Mouse (Mus musculus) heart, embryonic 14.5 days (tissue): ENCODE data around the gene Myom3. TPM values are rescaled to one million over a fixed set of nuclear protein-coding genes. Genes with fewer than 3 reads are reported as not detected.

Experiments used
- ATAC-seq: fragments of 200-750 bp; cut with Nextera tagmentation; 2 replicates; pipeline ENCODE4 v1.8.0; 2017; ENCODE audit warnings: low read depth, moderate TSS enrichment; ENCODE audit not compliant: insufficient number of reproducible peaks, insufficient read depth, low FRiP score
- H3K27ac ChIP-seq, 2 experiments: fragments of 200-500 bp in 1 of 2; fragments of 300-500 bp in 1 of 2; sonication (generic) in 1 of 2; replicated peaks in 1 of 2; 2 replicates each; pipeline ENCODE4 v1.5.1; 2012 to 2014; ENCODE audit warnings: low read depth in 2 of 2, low read length in 2 of 2, control low read depth in 1 of 2, mild to moderate bottlenecking in 1 of 2, mixed read lengths in 1 of 2; ENCODE audit not compliant: control insufficient read depth in 1 of 2, insufficient read depth in 1 of 2
- H3K27me3 ChIP-seq: fragments of 300-500 bp; sonication (generic); 2 replicates; pipeline ENCODE4 v1.6.1; 2014; ENCODE audit warnings: mild to moderate bottlenecking, low read length, control low read depth; ENCODE audit not compliant: control insufficient read depth, insufficient read depth
- H3K36me3 ChIP-seq: fragments of 300-500 bp; sonication (generic); 2 replicates; pipeline ENCODE4 v1.6.1; 2014; ENCODE audit warnings: mild to moderate bottlenecking, control low read depth, low read length, mixed read lengths; ENCODE audit not compliant: control insufficient read depth, insufficient read depth
- H3K4me1 ChIP-seq, 2 experiments: fragments of 200-500 bp in 1 of 2; fragments of 300-500 bp in 1 of 2; sonication (generic) in 1 of 2; 2 replicates each; pipeline ENCODE4 v1.6.1; 2012 to 2014; ENCODE audit warnings: low read length in 2 of 2, control low read depth in 1 of 2, mixed read lengths in 1 of 2; ENCODE audit not compliant: control insufficient read depth in 2 of 2, insufficient read depth in 2 of 2
- H3K4me2 ChIP-seq: fragments of 300-500 bp; sonication (generic); 2 replicates; pipeline ENCODE4 v1.6.1; 2014; ENCODE audit warnings: mild to moderate bottlenecking, low read length
- H3K4me3 ChIP-seq, 2 experiments: fragments of 200-500 bp in 1 of 2; fragments of 300-500 bp in 1 of 2; sonication (generic) in 1 of 2; 2 replicates each; pipeline ENCODE4 v1.5.1; 2012 to 2014; ENCODE audit warnings: low read length in 2 of 2, mild to moderate bottlenecking in 2 of 2, control low read depth in 1 of 2, low read depth in 1 of 2, moderate library complexity in 1 of 2; ENCODE audit not compliant: control insufficient read depth in 1 of 2, insufficient read depth in 1 of 2
- H3K9ac ChIP-seq: fragments of 300-500 bp; sonication (generic); 2 replicates; pipeline ENCODE4 v1.6.1; 2014; ENCODE audit warnings: mild to moderate bottlenecking, low read length
- H3K9me3 ChIP-seq: fragments of 300-500 bp; sonication (generic); 2 replicates; pipeline ENCODE4 v1.6.1; 2016; ENCODE audit warnings: low read length, control low read depth; ENCODE audit not compliant: control insufficient read depth
- WGBS: fragments of 180-500 bp; shearing (Covaris S2); extraction: QIAGEN DNeasy Blood & Tissue Kit; methylation state at CpG from one replicate; pipeline ENCODE4 v1.1.7; 2014; 5-methylcytosine and 5-hydroxymethylcytosine counted together
- polyA plus RNA-seq: library from polyadenylated mRNA; unstranded; fragments of >200 nt; fragmentation: Nextera tagmentation; extraction: Ambion mirVana; gene quantifications from 2 replicates; pipeline ENCODE4 v1.2.1, GENCODE M21; 2014

Myom3 gene
- polyA plus RNA-seq, 1 experiment from 2014 or later = 0.12 TPM

- no peaks in the 10 kb centered on the region for H3K27me3 ChIP-seq
- 88% methylated on average over 5 of the region's 5 CpGs for WGBS
- H3K4me1 ChIP-seq = peaks cover 0 to 4% of the 10 kb centered on the region in 2 experiments; a peak in 1 of 4 replicates
- no peak for ATAC-seq
- no peak overlapping the region for H3K9ac ChIP-seq
- no peaks in the 10 kb centered on the region for H3K36me3 ChIP-seq
- H3K4me2 ChIP-seq = no peak overlapping the region
- no peak overlapping the region for H3K27ac ChIP-seq
- no peaks in the 10 kb centered on the region for H3K9me3 ChIP-seq
- H3K4me3 ChIP-seq = no peak overlapping the region
Observed at GRCm38 (mm10) chr4:135781304-135781703, 21.8 kb downstream of the Myom3 start.

GRCm38 (mm10) chr4:135786581-135786980 lies 27.1 kb downstream of the Myom3 start:
- 79% methylated on average over 5 of the region's 5 CpGs for WGBS

DNA sequence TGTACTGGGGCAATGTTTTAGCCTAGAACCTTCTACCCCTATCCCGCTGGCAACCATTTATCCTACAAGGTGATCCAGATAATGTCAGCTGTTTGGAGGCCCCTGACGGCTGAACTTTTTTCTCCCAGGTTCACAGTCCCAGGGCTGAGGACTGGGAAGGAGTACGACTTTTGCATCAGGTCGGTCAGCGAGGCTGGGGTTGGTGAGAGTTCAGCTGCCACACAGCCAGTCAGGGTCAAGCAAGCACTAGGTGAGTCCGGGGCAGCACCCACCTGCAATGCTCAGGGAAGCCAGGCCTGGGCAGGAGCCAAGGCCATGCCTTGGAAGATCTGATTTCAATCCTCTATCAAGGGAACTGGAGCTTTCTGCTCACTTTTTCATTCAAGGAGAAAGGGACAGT lies 27.8 kb downstream of the Myom3 start:
- Histone ChIP-seq H3K4me1 (no peaks in the 10 kb centered on the region), H3K9ac (no peak overlapping the region), H3K27ac (no peak overlapping the region), H3K27me3 (no peaks in the 10 kb centered on the region), H3K4me3 (no peak overlapping the region), H3K36me3 (no peaks in the 10 kb centered on the region), H3K4me2 (no peak overlapping the region), H3K9me3 (no peaks in the 10 kb centered on the region)
- ATAC-seq = no peak
- 86% methylated on average over 6 of the region's 6 CpGs for WGBS

More at GRCm38 (mm10) chr4:135786581-135786980, 27.1 kb downstream of the Myom3 start:
- no peaks in the 10 kb centered on the region for H3K4me1 ChIP-seq
- no peak for ATAC-seq
- no peaks in the 10 kb centered on the region for H3K27me3 ChIP-seq
- H3K4me2 ChIP-seq = no peak overlapping the region
- no peak overlapping the region for H3K27ac ChIP-seq
- H3K9ac ChIP-seq = no peak overlapping the region
- H3K9me3 ChIP-seq = no peaks in the 10 kb centered on the region
- H3K4me3 ChIP-seq = no peak overlapping the region
- no peaks in the 10 kb centered on the region for H3K36me3 ChIP-seq

DNA sequence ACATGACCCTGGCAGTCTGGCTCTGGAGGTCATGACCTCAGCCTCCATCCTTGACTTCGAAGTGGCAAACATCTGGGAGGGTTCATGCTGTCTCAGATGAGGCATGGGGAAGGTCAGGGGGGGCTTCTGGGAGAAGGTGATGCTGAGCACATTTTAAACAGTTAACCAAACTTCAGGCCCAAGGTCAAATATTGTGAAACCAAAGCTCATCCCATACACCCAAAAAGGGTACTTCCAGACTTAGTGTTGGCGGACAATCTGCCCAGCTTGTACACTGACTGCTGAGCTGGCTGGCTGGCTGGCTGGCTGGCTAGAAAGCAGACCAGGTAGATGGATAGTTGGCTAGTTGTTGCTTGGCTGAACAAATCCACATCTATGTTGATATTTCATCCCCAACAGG lies 29.6 kb downstream of the Myom3 start:
- no peak for ATAC-seq
- Histone ChIP-seq H3K4me1 (no peaks in the 10 kb centered on the region), H3K4me3 (no peak overlapping the region), H3K9ac (no peak overlapping the region), H3K36me3 (no peaks in the 10 kb centered on the region), H3K4me2 (no peak overlapping the region), H3K27me3 (no peaks in the 10 kb centered on the region), H3K27ac (no peak overlapping the region), H3K9me3 (0 out of 2 replicates have a peak, but pooled peaks cover 4% of the 10 kb centered on the region)
- WGBS = 66% methylated on average over 2 of the region's 2 CpGs

DNA sequence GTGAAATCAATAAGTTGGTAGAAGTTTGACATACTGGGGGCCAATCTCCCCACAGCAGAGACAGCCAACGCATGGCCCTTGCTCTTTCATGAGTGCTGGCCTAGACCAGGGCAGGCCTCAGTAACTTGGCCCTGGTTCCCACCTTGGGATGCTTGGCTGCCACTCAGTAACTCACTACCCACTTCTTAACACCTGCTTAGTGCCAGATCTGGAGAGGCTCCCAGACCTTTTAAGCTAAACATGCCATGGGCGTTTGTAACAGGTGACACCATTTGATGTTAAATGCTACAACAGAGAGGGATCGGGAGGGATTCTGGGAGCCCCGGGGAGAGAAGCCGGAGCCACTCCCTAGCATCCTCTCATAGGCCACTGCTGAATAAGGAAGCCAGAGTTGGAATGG lies 33.3 kb downstream of the Myom3 start:
- H3K27me3 ChIP-seq = no peaks in the 10 kb centered on the region
- H3K27ac ChIP-seq = no peak overlapping the region
- WGBS = 93% methylated on average over 5 of the region's 5 CpGs
- H3K9me3 ChIP-seq = 0 out of 2 replicates have a peak, but pooled peaks cover 4% of the 10 kb centered on the region
- H3K36me3 ChIP-seq = no peaks in the 10 kb centered on the region
- H3K4me3 ChIP-seq = no peak overlapping the region
- H3K4me1 ChIP-seq = peaks cover 3 to 7% of the 10 kb centered on the region in 2 experiments
- ATAC-seq = no peak
- no peak overlapping the region for H3K4me2 ChIP-seq
- no peak overlapping the region for H3K9ac ChIP-seq

GRCm38 (mm10) chr4:135797931-135798330 lies 38.4 kb downstream of the Myom3 start:
- H3K4me2 ChIP-seq = peak overlapping the region; percentile 8; the same call in 1 of the 2 replicates
- no peak overlapping the region for H3K4me3 ChIP-seq
- H3K9ac ChIP-seq = no peak overlapping the region
- peaks cover 6 to 13% of the 10 kb centered on the region in 2 experiments for H3K4me1 ChIP-seq
- H3K36me3 ChIP-seq = no peaks in the 10 kb centered on the region
- H3K27me3 ChIP-seq = no peaks in the 10 kb centered on the region
- H3K27ac ChIP-seq = no peak overlapping the region
- 13% methylated on average over 11 of the region's 11 CpGs for WGBS
- H3K9me3 ChIP-seq = no peaks in the 10 kb centered on the region
- peak; percentile 51; the same call in 1 of the 2 replicates for ATAC-seq

- Histone ChIP-seq H3K27me3 (no peaks in the 10 kb centered on the region), H3K4me1 (peaks cover 6 to 13% of the 10 kb centered on the region in 2 experiments), H3K27ac (no peak overlapping the region), H3K9ac (no peak overlapping the region), H3K9me3 (no peaks in the 10 kb centered on the region), H3K4me3 (no peak overlapping the region), H3K4me2 (no peak overlapping the region), H3K36me3 (no peaks in the 10 kb centered on the region)
- no peak for ATAC-seq
- WGBS = 15% methylated on average over 8 of the region's 8 CpGs
Observed at GRCm38 (mm10) chr4:135801543-135801942, 42.0 kb downstream of the Myom3 start.

DNA sequence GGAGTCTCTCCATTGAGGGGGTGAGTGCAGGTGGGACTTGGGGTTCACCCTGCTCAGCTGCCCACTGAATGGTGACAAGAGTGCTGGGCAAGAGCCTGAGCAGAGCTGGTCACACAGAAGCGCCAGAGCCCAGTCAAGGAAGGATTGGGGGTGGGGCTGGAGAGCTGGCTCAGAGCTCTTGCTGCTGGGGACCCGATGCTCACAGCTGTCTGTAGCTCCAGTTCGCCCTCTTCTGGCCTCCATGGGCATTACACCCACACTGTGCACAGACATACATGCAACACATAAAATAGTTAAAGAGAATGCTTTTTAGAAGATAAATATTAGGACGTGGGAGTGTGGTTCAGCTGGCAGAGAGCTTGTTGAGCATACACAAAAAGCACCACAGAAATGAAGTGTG lies 43.8 kb downstream of the Myom3 start:
- ATAC-seq = no peak
- Histone ChIP-seq H3K27me3 (no peaks in the 10 kb centered on the region), H3K9ac (no peak overlapping the region), H3K4me2 (no peak overlapping the region), H3K9me3 (no peaks in the 10 kb centered on the region), H3K36me3 (no peaks in the 10 kb centered on the region), H3K4me1 (peaks cover 3 to 4% of the 10 kb centered on the region in 2 experiments; a peak in 2 of 4 replicates), H3K4me3 (no peak overlapping the region), H3K27ac (no peak overlapping the region)
- WGBS = 54% methylated on average over 4 of the region's 4 CpGs
